32 mouse cellular contexts compared by ENCODE assay signal in the genomic region with DNA sequence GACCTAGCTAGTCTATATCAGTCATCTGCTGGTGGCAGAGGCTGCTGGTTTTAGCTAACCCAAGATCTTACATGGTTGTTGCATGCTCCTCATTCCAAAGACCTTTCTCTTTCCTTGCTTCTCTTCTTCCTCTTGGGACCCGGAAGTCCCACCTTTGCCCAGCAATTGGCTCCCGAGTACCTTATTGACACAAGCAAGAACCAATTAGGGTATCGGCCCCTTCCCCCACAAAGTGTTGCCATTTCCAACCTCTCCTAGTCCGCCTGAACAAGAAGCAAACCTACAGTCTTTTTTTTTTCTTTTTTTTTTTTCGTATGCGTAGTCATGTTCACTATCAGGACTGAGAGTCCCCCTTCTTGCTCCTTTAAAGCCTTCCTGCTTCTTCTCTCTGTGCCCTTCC.
DNase-seq lines count a peak whose midpoint lies in the region; ATAC-seq and TF ChIP-seq lines count a peak whose summit lies in the region.
"Had no signal": no experiment of that assay in that cellular context is flagged by ENCODE, and none has a peak within 500 bp of the region (broad histone marks: within the 10 kb centered on the region; RNA-seq: fewer than 3 reads in every experiment).

No protein-coding gene starts in this region.

- ATAC-seq in hindbrain, embryonic 12.5 days (ENCODE audit: low FRiP score), result no peak
- no peak for ATAC-seq in hindbrain, embryonic 13.5 days (ENCODE audit: low FRiP score)
- ATAC-seq: CD4-positive, CD25-positive, alpha-beta regulatory T cell, adult 4 months; forebrain, embryonic 16.5 days; liver, embryonic 12.5 days; liver, postnatal 0 days had no signal

- TF ChIP-seq CTCF in testis, adult 2 months (IDR thresholded peaks at IDR 0.05; ENCODE audit: control insufficient read depth, insufficient read depth, insufficient replicate concordance, low read depth, low read length), result no peak

- TF ChIP-seq POLR2A in testis, adult 2 months (IDR thresholded peaks at IDR 0.05; ENCODE audit: control insufficient read depth, low read depth, low read length), result no peak

- peaks cover 24% of the 10 kb centered on the region for H3K4me1 ChIP-seq in hindbrain, embryonic 12.5 days
- H3K4me1 ChIP-seq in hindbrain, embryonic 13.5 days (replicated peaks), result peaks cover 22% of the 10 kb centered on the region
- H3K4me1 ChIP-seq in testis, adult 2 months (ENCODE audit: control insufficient read depth, insufficient read depth, low read length), result peaks cover 5% of the 10 kb centered on the region
- H3K4me1 ChIP-seq in forebrain, embryonic 10.5 days, result peaks cover 17% of the 10 kb centered on the region
- H3K4me1 ChIP-seq: kidney, embryonic 15.5 days; liver, embryonic 12.5 days; megakaryocyte, embryonic 14.5 days; stomach, embryonic 15.5 days had no signal

- no peaks in the 10 kb centered on the region for H3K36me3 ChIP-seq in hindbrain, embryonic 12.5 days
- H3K36me3 ChIP-seq in hindbrain, embryonic 13.5 days, result no peaks in the 10 kb centered on the region
- H3K36me3 ChIP-seq in testis, adult 2 months (ENCODE audit: control insufficient read depth, insufficient read depth, low read length), result no peaks in the 10 kb centered on the region
- H3K36me3 ChIP-seq in forebrain, embryonic 10.5 days (replicated peaks), result no peaks in the 10 kb centered on the region
- H3K36me3 ChIP-seq: embryonic facial prominence, embryonic 13.5 days; G1E; heart, embryonic 12.5 days; kidney, embryonic 15.5 days; limb, embryonic 13.5 days; liver, embryonic 12.5 days; stomach, embryonic 15.5 days had no signal

- no peak overlapping the region for H3K9ac ChIP-seq in hindbrain, embryonic 12.5 days
- H3K9ac ChIP-seq in hindbrain, embryonic 13.5 days, result no peak overlapping the region
- H3K9ac ChIP-seq: embryonic facial prominence, embryonic 13.5 days; heart, embryonic 12.5 days; kidney, embryonic 15.5 days; limb, embryonic 13.5 days; liver, embryonic 12.5 days; liver, postnatal 0 days; stomach, embryonic 15.5 days had no signal

- H3K27me3 ChIP-seq in hindbrain, embryonic 12.5 days, result no peaks in the 10 kb centered on the region
- H3K27me3 ChIP-seq in hindbrain, embryonic 13.5 days, result no peaks in the 10 kb centered on the region
- no peaks in the 10 kb centered on the region for H3K27me3 ChIP-seq in testis, adult 2 months (ENCODE audit: control insufficient read depth, insufficient read depth, low read length)
- H3K27me3 ChIP-seq in forebrain, embryonic 10.5 days (ENCODE audit: poor library complexity, severe bottlenecking), result no peaks in the 10 kb centered on the region
- H3K27me3 ChIP-seq: embryonic facial prominence, embryonic 13.5 days; heart, embryonic 12.5 days; kidney, embryonic 15.5 days; limb, embryonic 13.5 days; liver, embryonic 12.5 days; megakaryocyte, embryonic 14.5 days; stomach, embryonic 15.5 days had no signal

- H3K4me3 ChIP-seq in hindbrain, embryonic 12.5 days, result no peak overlapping the region
- H3K4me3 ChIP-seq in hindbrain, embryonic 13.5 days, result no peak overlapping the region
- H3K4me3 ChIP-seq in testis, adult 2 months (ENCODE audit: control insufficient read depth, low read depth, low read length), result peak overlapping the region; percentile 74
- H3K4me3 ChIP-seq in forebrain, embryonic 10.5 days, result no peak overlapping the region
- H3K4me3 ChIP-seq: embryonic facial prominence, embryonic 13.5 days; gastrocnemius, adult 2 months; heart, adult 2 months; heart, embryonic 12.5 days; kidney, embryonic 15.5 days; layer of hippocampus, adult 2 months; limb, embryonic 13.5 days; liver, embryonic 12.5 days; megakaryocyte, embryonic 14.5 days; stomach, embryonic 15.5 days had no signal

- peak overlapping the region; percentile 52; the same call in 1 of the 2 replicates for H3K27ac ChIP-seq in hindbrain, embryonic 12.5 days
- H3K27ac ChIP-seq in hindbrain, embryonic 13.5 days, result no peak overlapping the region
- no peak overlapping the region for H3K27ac ChIP-seq in testis, adult 2 months (ENCODE audit: control insufficient read depth, insufficient read depth, low read depth, low read length)
- no peak overlapping the region for H3K27ac ChIP-seq in forebrain, embryonic 10.5 days
- H3K27ac ChIP-seq: embryonic facial prominence, embryonic 13.5 days; gastrocnemius, adult 2 months; heart, adult 2 months; kidney, embryonic 15.5 days; layer of hippocampus, adult 2 months; limb, embryonic 13.5 days; liver, embryonic 12.5 days; stomach, embryonic 15.5 days had no signal

- WGBS in hindbrain, embryonic 12.5 days, result 86% methylated on average over 6 of the region's 6 CpGs
- 87% methylated on average over 6 of the region's 6 CpGs for WGBS in hindbrain, embryonic 13.5 days
- 89% methylated on average over 6 of the region's 6 CpGs for WGBS in forebrain, embryonic 10.5 days

- H3K9me3 ChIP-seq in hindbrain, embryonic 12.5 days (replicated peaks), result no peaks in the 10 kb centered on the region
- H3K9me3 ChIP-seq in hindbrain, embryonic 13.5 days, result no peaks in the 10 kb centered on the region
- no peaks in the 10 kb centered on the region for H3K9me3 ChIP-seq in forebrain, embryonic 10.5 days
- H3K9me3 ChIP-seq: embryonic facial prominence, embryonic 13.5 days; heart, embryonic 12.5 days; kidney, embryonic 15.5 days; limb, embryonic 13.5 days; liver, embryonic 12.5 days; stomach, embryonic 15.5 days had no signal

- no peak for DNase-seq in testis, postnatal 10 days (ENCODE audit: low spot score)
- DNase-seq in ZHBTc4 (ENCODE audit: low read depth, low spot score), result peak; percentile 21
- no peak for DNase-seq in kidney, postnatal 14 days
- DNase-seq in forebrain, embryonic 10.5 days (ENCODE audit: extremely low spot score, low spot score), result no peak
- DNase-seq: adrenal gland, adult 2 months; adrenal gland, postnatal 36 days; cerebellum, adult 18-20 months; cerebellum, postnatal 10 days; gastrocnemius, adult 2 months; gastrocnemius, postnatal 36 days; heart, adult 2 months; kidney, adult 18-20 months; kidney, postnatal 36 days; liver, postnatal 0 days; lung, postnatal 4 days; right cerebral cortex, postnatal 25 days; thymus, adult 2 months; thymus, postnatal 4 days had no signal

- no peak overlapping the region for H3K4me2 ChIP-seq in hindbrain, embryonic 12.5 days (replicated peaks)
- no peak overlapping the region for H3K4me2 ChIP-seq in hindbrain, embryonic 13.5 days
- H3K4me2 ChIP-seq: embryonic facial prominence, embryonic 13.5 days; heart, embryonic 12.5 days; kidney, embryonic 15.5 days; limb, embryonic 13.5 days; liver, embryonic 12.5 days; stomach, embryonic 15.5 days had no signal
